Mouse (Mus musculus): Measurements from ENCODE around the gene Eya3. TPM values are rescaled to one million over a fixed set of nuclear protein-coding genes. Genes with fewer than 3 reads are reported as not detected.

Eya3 gene
- total and polyA plus RNA-seq, 3 experiments: 21.7 to 270 (median 38.2) TPM

DNA sequence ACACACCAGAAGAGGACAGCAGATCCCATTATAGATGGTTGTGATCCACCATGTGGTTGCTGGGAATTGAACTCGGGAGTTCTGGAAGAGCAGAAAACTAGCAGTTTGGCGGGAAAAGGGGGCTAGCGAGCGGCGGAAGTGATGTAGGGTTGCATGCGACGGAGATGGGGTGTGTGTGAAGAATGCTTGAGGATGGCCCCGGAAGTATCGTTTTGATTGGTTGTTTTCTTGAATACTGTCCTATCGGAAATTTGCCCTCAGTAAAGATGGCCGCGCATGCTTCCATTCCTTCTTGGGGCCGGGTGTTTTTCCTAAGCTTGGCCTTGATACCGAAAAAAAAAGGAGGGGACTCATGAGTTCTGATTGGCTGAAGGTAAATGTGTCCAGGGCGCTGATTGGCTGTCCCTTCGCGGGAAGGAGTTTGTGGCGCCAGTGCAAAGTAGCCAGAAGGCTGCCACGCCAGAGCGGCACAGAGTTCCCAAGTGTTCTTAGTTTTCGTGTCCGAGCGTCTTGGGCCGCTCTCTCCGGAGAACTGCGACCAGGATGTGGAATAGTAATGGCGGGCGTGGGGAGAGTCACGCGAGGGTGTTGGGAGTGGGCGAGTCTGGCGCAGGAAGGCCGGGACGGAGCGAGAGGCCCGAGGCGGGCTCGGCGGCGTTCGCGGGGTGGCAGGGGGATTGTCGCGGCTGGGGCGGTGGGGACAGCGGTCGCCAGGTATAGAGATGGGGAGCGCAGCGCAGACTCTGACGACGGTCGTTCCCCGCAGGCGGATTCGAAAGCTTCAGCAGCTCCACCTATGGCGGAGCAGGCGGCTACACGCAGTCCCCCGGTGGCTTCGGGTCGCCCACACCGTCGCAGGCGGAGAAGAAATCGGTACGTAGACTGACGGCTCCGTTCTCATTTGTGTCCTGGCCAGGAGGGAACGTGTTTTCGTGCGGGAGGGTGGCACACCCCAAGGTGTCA is 129.4 kb downstream of the Eya3 start, which contains the start of gene Rpa2:
TSS of gene Rpa2 (plus strand) at position 419 of the 963 bp plus-strand sequence.
- Histone ChIP-seq H3K79me2 (ENCODE audit: control insufficient read depth, insufficient read depth, low read length, poor library complexity) (peaks cover 16% of the 10 kb centered on the region), H3K9ac (ENCODE audit: control insufficient read depth, low read depth, low read length, poor library complexity, severe bottlenecking) (peak within 1 kb of the TSS; percentile 99), H3K36me3 (ENCODE audit: control insufficient read depth in 1 of 2, insufficient read depth in 2 of 2, low read length in 2 of 2) (peaks cover 11 to 14% of the 10 kb centered on the region in 2 experiments), H3K9me3 (replicated peaks; ENCODE audit: insufficient read depth, low read length) (no peaks in the 10 kb centered on the region), H3K4me3 (ENCODE audit: control insufficient read depth in 1 of 2, insufficient read depth in 1 of 2, low read depth in 2 of 2, low read length in 2 of 2) (peak within 1 kb of the TSS; percentile 68 to 100), H3K4me1 (ENCODE audit: control insufficient read depth in 1 of 2, insufficient read depth in 2 of 2, low read length in 2 of 2) (peaks cover 0 to 9% of the 10 kb centered on the region in 2 experiments; a peak in 2 of 4 replicates), H3K27me3 (ENCODE audit: control insufficient read depth in 1 of 2, insufficient read depth in 2 of 2, low read length in 2 of 2) (no peaks in the 10 kb centered on the region), H3K27ac (ENCODE audit: control insufficient read depth, low read depth, low read length) (peak within 1 kb of the TSS; percentile 77)
- DNase-seq (ENCODE audit: low read depth, low spot score): peak; percentile 100
- peak; percentile 88 to 93 for TF ChIP-seq POLR2A (IDR thresholded peaks at IDR 0.05; ENCODE audit: control insufficient read depth in 1 of 2, insufficient read depth in 1 of 2, low read depth in 1 of 2, low read length in 2 of 2, poor library complexity in 1 of 2)
- no peak for TF ChIP-seq USF2 (IDR thresholded peaks at IDR 0.05; ENCODE audit: borderline replicate concordance in 1 of 2, insufficient read depth in 1 of 2, low read depth in 1 of 2, low read length in 2 of 2)
- TF ChIP-seq ZMIZ1 (IDR thresholded peaks at IDR 0.05; ENCODE audit: low read depth, low read length): no peak
- no peak for TF ChIP-seq NRF1 (IDR thresholded peaks at IDR 0.05; ENCODE audit: insufficient read depth, low read depth, low read length, poor library complexity, severe bottlenecking)
- TF ChIP-seq MAX (IDR thresholded peaks at IDR 0.05; ENCODE audit: low read length): peak; percentile 89
- no peak for TF ChIP-seq GABPA (IDR thresholded peaks at IDR 0.05; ENCODE audit: low read depth, low read length)
- peak; percentile 95 for TF ChIP-seq SIN3A (IDR thresholded peaks at IDR 0.05; ENCODE audit: low read length)
- peak; percentile 75 for TF ChIP-seq TBP (IDR thresholded peaks at IDR 0.05; ENCODE audit: low read depth, low read length)
- TF ChIP-seq ZNF384 (IDR thresholded peaks at IDR 0.05; ENCODE audit: low read depth, low read length): peak; percentile 97
- no peak for TF ChIP-seq ZC3H11A (IDR thresholded peaks at IDR 0.05; ENCODE audit: low read depth, low read length)
- TF ChIP-seq SMC3 (IDR thresholded peaks at IDR 0.05; ENCODE audit: low read depth, low read length): no peak
- TF ChIP-seq CHD1 (IDR thresholded peaks at IDR 0.05; ENCODE audit: low read depth, low read length): no peak
- TF ChIP-seq POLR2AphosphoS2 (IDR thresholded peaks at IDR 0.05; ENCODE audit: low read length): peak; percentile 68; the same call in 1 of the 2 replicates
- no peak for TF ChIP-seq MAFK (IDR thresholded peaks at IDR 0.05; ENCODE audit: borderline replicate concordance, low read depth, low read length)
- TF ChIP-seq HCFC1 (IDR thresholded peaks at IDR 0.05; ENCODE audit: low read depth, low read length): peak; percentile 97
- TF ChIP-seq MYB (IDR thresholded peaks at IDR 0.05; ENCODE audit: low read depth, low read length): no peak
- TF ChIP-seq GATA1 (IDR thresholded peaks at IDR 0.05; ENCODE audit: low read depth, low read length): peak; percentile 48
- no peak for TF ChIP-seq TAL1 (IDR thresholded peaks at IDR 0.05; ENCODE audit: low read length)
- TF ChIP-seq UBTF (IDR thresholded peaks at IDR 0.05; ENCODE audit: borderline replicate concordance, insufficient read depth, low read depth, low read length): no peak
- TF ChIP-seq RCOR1 (IDR thresholded peaks at IDR 0.05; ENCODE audit: low read depth, low read length): no peak
- TF ChIP-seq E2F4 (IDR thresholded peaks at IDR 0.05; ENCODE audit: borderline replicate concordance, low read depth, low read length): peak; percentile 95
- TF ChIP-seq USF1 (IDR thresholded peaks at IDR 0.05; ENCODE audit: low read depth, low read length): no peak
- peak; percentile 85 for TF ChIP-seq MXI1 (IDR thresholded peaks at IDR 0.05; ENCODE audit: low read depth, low read length)
- peak; percentile 87 for TF ChIP-seq MAZ (IDR thresholded peaks at IDR 0.05; ENCODE audit: low read depth, low read length)
- peak; percentile 91 for TF ChIP-seq KAT2A (conservative IDR thresholded peaks at IDR 0.05; ENCODE audit: low read depth, low read length)
- no peak for TF ChIP-seq CTCF (IDR thresholded peaks at IDR 0.05 in 2 of 3, conservative IDR thresholded peaks at IDR 0.05 in 1 of 3; ENCODE audit: control insufficient read depth in 1 of 3, insufficient read depth in 1 of 3, low read depth in 2 of 3, low read length in 3 of 3, poor library complexity in 1 of 3, severe bottlenecking in 1 of 3)
- no peak for TF ChIP-seq RAD21 (IDR thresholded peaks at IDR 0.05; ENCODE audit: low read depth, low read length)
- no peak for TF ChIP-seq ZKSCAN1 (IDR thresholded peaks at IDR 0.05; ENCODE audit: low read depth, low read length)
- peak; percentile 81 for TF ChIP-seq NELFE (IDR thresholded peaks at IDR 0.05; ENCODE audit: low read depth, low read length)
- TF ChIP-seq TCF12 (IDR thresholded peaks at IDR 0.05; ENCODE audit: low read depth, low read length): no peak
- TF ChIP-seq ELF1 (IDR thresholded peaks at IDR 0.05; ENCODE audit: low read depth, low read length): peak; percentile 94
- peak; percentile 27; the same call in 1 of the 2 replicates for TF ChIP-seq ETS1 (IDR thresholded peaks at IDR 0.05; ENCODE audit: low read depth, low read length)
- TF ChIP-seq CHD2 (IDR thresholded peaks at IDR 0.05; ENCODE audit: low read length): peak; percentile 85
- no peak for TF ChIP-seq BHLHE40 (IDR thresholded peaks at IDR 0.05; ENCODE audit: borderline replicate concordance, low read depth, low read length)
- TF ChIP-seq MEF2A (IDR thresholded peaks at IDR 0.05; ENCODE audit: extremely low read depth, insufficient replicate concordance, low read depth, low read length, poor library complexity, severe bottlenecking): no peak
